Mouse (Mus musculus): ENCODE measurements around the gene Esrra. TPM values are rescaled to one million over a fixed set of nuclear protein-coding genes. Genes with fewer than 3 reads are reported as not detected.
"Not testable (repeated sequence)": the region's sequence is repeated elsewhere in the genome, so short reads cannot be mapped to it uniquely, and the experiment has no call there.

Gene Esrra
- polyA plus RNA-seq, 1 experiment = not detected

- Histone ChIP-seq H3K27ac (ENCODE audit: insufficient read depth, low read depth, low read length) (no peak overlapping the region), H3K4me3 (ENCODE audit: insufficient read depth, low read depth, low read length) (no peak overlapping the region), H3K4me1 (ENCODE audit: control insufficient read depth, insufficient read depth, low read length) (no peaks in the 10 kb centered on the region)
- TF ChIP-seq POLR2A (IDR thresholded peaks at IDR 0.05; ENCODE audit: insufficient read depth, low read depth, low read length) (no peak), CTCF (IDR thresholded peaks at IDR 0.05; ENCODE audit: insufficient read depth, low read depth, low read length) (no peak)
- 79% methylated on average over 4 of the region's 4 CpGs for WGBS
Measured at GRCm38 (mm10) chr19:6899641-6900040, 22.0 kb downstream of the Esrra start.

DNA sequence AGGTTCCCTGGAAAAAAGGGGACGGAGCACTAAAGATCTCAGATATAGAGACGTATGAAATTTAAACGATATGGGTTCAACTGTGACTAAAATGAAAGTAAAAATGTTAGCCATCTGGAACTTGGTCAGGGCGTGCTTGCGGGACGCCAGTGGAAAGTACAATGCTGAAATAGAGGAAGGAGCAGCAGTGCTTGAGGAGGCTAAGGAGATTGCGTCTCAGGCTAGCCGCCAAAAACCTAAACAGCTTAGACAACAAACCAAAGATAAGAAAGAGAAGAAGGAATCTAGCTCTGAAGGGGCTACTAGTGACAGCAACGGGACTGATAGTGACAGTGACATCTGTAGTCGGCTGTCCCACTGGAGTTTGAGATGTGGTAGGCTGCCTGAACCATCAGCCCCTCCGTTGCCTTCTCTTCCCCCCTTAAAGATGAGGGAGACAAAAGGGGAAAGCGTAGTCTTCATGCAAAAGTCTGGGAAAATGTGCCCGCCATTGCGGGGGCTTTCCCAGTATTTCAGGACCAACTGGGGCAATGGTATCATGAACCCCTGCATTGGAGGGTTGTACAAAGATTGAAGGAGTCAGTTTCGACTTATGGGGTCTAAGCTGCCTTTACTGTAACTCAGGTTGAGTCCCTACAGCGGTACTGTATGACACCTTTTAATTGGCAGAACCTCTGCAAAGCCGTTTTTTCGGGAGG lies 25.9 kb downstream of the Esrra start:
- not testable (repeated sequence) for H3K4me1 ChIP-seq (ENCODE audit: control insufficient read depth, insufficient read depth, low read length); H3K4me3 ChIP-seq (ENCODE audit: insufficient read depth, low read depth, low read length); H3K27ac ChIP-seq (ENCODE audit: insufficient read depth, low read depth, low read length)
- WGBS = 88% methylated on average over 18 of the region's 18 CpGs

GRCm38 (mm10) chr19:6893731-6894451 lies 27.7 kb downstream of the Esrra start:
- WGBS = 95% methylated on average over 14 of the region's 14 CpGs
- no peak for TF ChIP-seq CTCF (IDR thresholded peaks at IDR 0.05; ENCODE audit: insufficient read depth, low read depth, low read length)
- TF ChIP-seq POLR2A (IDR thresholded peaks at IDR 0.05; ENCODE audit: insufficient read depth, low read depth, low read length) = no peak

GRCm38 (mm10) chr19:6892512-6892911 lies 29.1 kb downstream of the Esrra start:
- Histone ChIP-seq H3K27ac (ENCODE audit: insufficient read depth, low read depth, low read length) (no peak overlapping the region), H3K4me3 (ENCODE audit: insufficient read depth, low read depth, low read length) (no peak overlapping the region), H3K4me1 (ENCODE audit: control insufficient read depth, insufficient read depth, low read length) (no peaks in the 10 kb centered on the region)
- TF ChIP-seq POLR2A (IDR thresholded peaks at IDR 0.05; ENCODE audit: insufficient read depth, low read depth, low read length) = no peak
- TF ChIP-seq CTCF (IDR thresholded peaks at IDR 0.05; ENCODE audit: insufficient read depth, low read depth, low read length) = no peak
- WGBS = 74% methylated on average over 4 of the region's 4 CpGs

More at GRCm38 (mm10) chr19:6893731-6894451, 27.7 kb downstream of the Esrra start:
- H3K4me3 ChIP-seq (ENCODE audit: insufficient read depth, low read depth, low read length) = no peak overlapping the region
- no peaks in the 10 kb centered on the region for H3K4me1 ChIP-seq (ENCODE audit: control insufficient read depth, insufficient read depth, low read length)
- no peak overlapping the region for H3K27ac ChIP-seq (ENCODE audit: insufficient read depth, low read depth, low read length)

DNA sequence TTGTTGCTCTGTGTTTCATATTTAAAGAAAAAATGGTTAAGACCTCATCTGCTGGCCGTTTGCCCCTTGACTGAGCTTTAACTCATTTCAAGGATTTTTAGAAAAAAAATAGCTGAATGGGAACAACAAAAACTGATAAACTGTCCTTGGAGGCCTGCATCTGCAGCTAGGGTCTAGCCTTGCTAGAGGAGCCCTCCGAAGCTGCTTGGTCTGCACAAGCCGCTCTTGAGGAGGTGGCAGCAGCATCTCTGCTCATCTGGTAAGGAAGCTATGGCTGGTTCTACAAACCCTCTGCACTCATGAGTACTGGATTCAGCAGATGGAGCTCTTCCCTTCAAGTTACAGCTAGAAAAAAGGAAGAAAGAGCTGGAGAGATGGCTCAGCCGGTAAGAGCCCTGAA lies 43.6 kb downstream of the Esrra start:
- TF ChIP-seq POLR2A (IDR thresholded peaks at IDR 0.05; ENCODE audit: insufficient read depth, low read depth, low read length) (no peak), CTCF (IDR thresholded peaks at IDR 0.05; ENCODE audit: insufficient read depth, low read depth, low read length) (no peak)
- no peak overlapping the region for H3K27ac ChIP-seq (ENCODE audit: insufficient read depth, low read depth, low read length)
- no peak overlapping the region for H3K4me3 ChIP-seq (ENCODE audit: insufficient read depth, low read depth, low read length)
- 84% methylated on average over 4 of the region's 4 CpGs for WGBS
- H3K4me1 ChIP-seq (ENCODE audit: control insufficient read depth, insufficient read depth, low read length) = no peaks in the 10 kb centered on the region

DNA sequence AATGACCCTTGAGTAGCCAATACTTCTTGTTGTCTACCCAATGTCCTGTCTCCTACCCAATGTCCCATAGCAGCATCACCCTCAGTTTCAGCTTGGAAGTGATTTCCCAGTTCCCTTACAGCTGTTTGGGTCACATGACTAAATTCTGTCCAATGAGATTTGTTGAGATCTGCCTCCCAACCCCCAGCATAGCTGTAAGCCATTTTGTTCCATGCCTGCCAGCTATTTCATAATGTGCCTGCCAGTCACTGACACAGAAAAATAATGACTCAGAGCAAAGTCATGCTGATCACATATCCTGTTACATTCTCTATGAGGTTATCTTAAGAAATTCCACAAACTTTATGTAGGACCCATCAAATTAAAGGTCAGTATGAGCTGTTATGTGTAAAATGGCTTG lies 44.8 kb downstream of the Esrra start:
- Histone ChIP-seq H3K4me3 (ENCODE audit: insufficient read depth, low read depth, low read length) (no peak overlapping the region), H3K4me1 (ENCODE audit: control insufficient read depth, insufficient read depth, low read length) (no peaks in the 10 kb centered on the region), H3K27ac (ENCODE audit: insufficient read depth, low read depth, low read length) (no peak overlapping the region)
- TF ChIP-seq CTCF (IDR thresholded peaks at IDR 0.05; ENCODE audit: insufficient read depth, low read depth, low read length) (no peak), POLR2A (IDR thresholded peaks at IDR 0.05; ENCODE audit: insufficient read depth, low read depth, low read length) (no peak)

- H3K4me1 ChIP-seq (ENCODE audit: control insufficient read depth, insufficient read depth, low read length) = no peaks in the 10 kb centered on the region
- WGBS = 84% methylated on average over 6 of the region's 6 CpGs
- H3K4me3 ChIP-seq (ENCODE audit: insufficient read depth, low read depth, low read length) = no peak overlapping the region
- TF ChIP-seq CTCF (IDR thresholded peaks at IDR 0.05; ENCODE audit: insufficient read depth, low read depth, low read length) = no peak
- no peak for TF ChIP-seq POLR2A (IDR thresholded peaks at IDR 0.05; ENCODE audit: insufficient read depth, low read depth, low read length)
- H3K27ac ChIP-seq (ENCODE audit: insufficient read depth, low read depth, low read length) = no peak overlapping the region
Measured at GRCm38 (mm10) chr19:6875834-6876233, 45.8 kb downstream of the Esrra start.

GRCm38 (mm10) chr19:6874257-6874656 lies 47.4 kb downstream of the Esrra start:
- Histone ChIP-seq H3K27ac (ENCODE audit: insufficient read depth, low read depth, low read length) (no peak overlapping the region), H3K4me1 (ENCODE audit: control insufficient read depth, insufficient read depth, low read length) (no peaks in the 10 kb centered on the region), H3K4me3 (ENCODE audit: insufficient read depth, low read depth, low read length) (no peak overlapping the region)
- TF ChIP-seq CTCF (IDR thresholded peaks at IDR 0.05; ENCODE audit: insufficient read depth, low read depth, low read length) (no peak), POLR2A (IDR thresholded peaks at IDR 0.05; ENCODE audit: insufficient read depth, low read depth, low read length) (no peak)
- WGBS = 83% methylated on average over 1 of the region's 1 CpGs

GRCm38 (mm10) chr19:6872701-6873100 lies 48.9 kb downstream of the Esrra start:
- H3K4me1 ChIP-seq (ENCODE audit: control insufficient read depth, insufficient read depth, low read length) = no peaks in the 10 kb centered on the region
- WGBS = 71% methylated on average over 3 of the region's 3 CpGs
- H3K27ac ChIP-seq (ENCODE audit: insufficient read depth, low read depth, low read length) = no peak overlapping the region
- no peak for TF ChIP-seq CTCF (IDR thresholded peaks at IDR 0.05; ENCODE audit: insufficient read depth, low read depth, low read length)
- TF ChIP-seq POLR2A (IDR thresholded peaks at IDR 0.05; ENCODE audit: insufficient read depth, low read depth, low read length) = no peak
- no peak overlapping the region for H3K4me3 ChIP-seq (ENCODE audit: insufficient read depth, low read depth, low read length)

All from olfactory bulb, adult 2 months (tissue).